Mouse (Mus musculus): ENCODE results near the gene Smyd3. TPM values are rescaled to one million over a fixed set of nuclear protein-coding genes. Genes with fewer than 3 reads are reported as not detected.

The Smyd3 gene
- polyA plus RNA-seq, 1 experiment from 2014 or later, result 11.3 TPM

DNA sequence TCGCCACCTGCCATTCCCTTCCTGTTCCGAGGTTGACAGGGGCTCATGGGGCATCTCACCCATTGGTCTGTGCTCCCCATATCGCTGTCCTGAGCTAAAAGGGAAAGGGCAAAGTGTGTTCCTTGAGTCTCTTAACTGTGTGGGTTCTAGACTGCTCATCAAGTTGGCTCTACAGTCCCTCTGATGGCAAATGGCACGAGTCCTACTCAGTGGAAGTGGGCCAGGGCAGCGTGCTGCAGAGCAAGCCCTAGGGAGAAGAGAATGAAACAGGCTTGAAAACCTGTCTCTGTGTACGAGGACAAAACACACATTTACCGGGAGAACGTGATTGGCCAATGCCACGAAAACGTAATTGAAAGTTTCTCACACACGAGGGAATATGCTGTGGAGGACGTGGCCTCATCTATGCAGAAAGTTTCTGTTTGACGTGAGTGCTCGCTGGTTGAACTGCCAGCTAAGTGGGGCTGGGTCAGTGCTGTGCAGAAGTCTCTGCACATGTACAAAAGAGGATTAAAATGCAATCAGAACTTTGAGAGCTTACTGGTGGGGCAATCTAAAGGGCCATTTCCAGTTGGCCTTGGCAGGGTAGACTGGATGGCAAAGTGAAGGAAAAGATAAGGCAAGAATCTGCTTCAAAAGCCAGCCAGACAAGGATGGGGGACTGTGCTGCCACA lies 476.5 kb downstream of the Smyd3 start:
- Histone ChIP-seq H3K4me1 (ENCODE audit: control insufficient read depth in 2 of 2, insufficient read depth in 2 of 2, low read length in 2 of 2) (peaks cover 26 to 32% of the 10 kb centered on the region in 2 experiments), H3K27me3 (ENCODE audit: control insufficient read depth, insufficient read depth, low read length) (no peaks in the 10 kb centered on the region), H3K9ac (ENCODE audit: low read length) (no peak overlapping the region), H3K27ac (replicated peaks in 1 of 2; ENCODE audit: control insufficient read depth in 1 of 2, insufficient read depth in 1 of 2, low read depth in 2 of 2, low read length in 2 of 2) (peak overlapping the region; percentile 81 to 92), H3K9me3 (ENCODE audit: control insufficient read depth, low read length) (no peaks in the 10 kb centered on the region), H3K4me3 (ENCODE audit: control insufficient read depth in 1 of 2, insufficient read depth in 1 of 2, low read depth in 1 of 2, low read length in 2 of 2) (no peak overlapping the region), H3K4me2 (ENCODE audit: low read length) (0 out of 2 replicates have a peak overlapping the region, but pooled peaks have one; percentile 1), H3K36me3 (ENCODE audit: control insufficient read depth, insufficient read depth, low read length) (no peaks in the 10 kb centered on the region)
- ATAC-seq (ENCODE audit: insufficient number of reproducible peaks, insufficient read depth, low FRiP score, low read depth), result peak; percentile 62
- 56% methylated on average over 14 of the region's 14 CpGs for WGBS

DNA sequence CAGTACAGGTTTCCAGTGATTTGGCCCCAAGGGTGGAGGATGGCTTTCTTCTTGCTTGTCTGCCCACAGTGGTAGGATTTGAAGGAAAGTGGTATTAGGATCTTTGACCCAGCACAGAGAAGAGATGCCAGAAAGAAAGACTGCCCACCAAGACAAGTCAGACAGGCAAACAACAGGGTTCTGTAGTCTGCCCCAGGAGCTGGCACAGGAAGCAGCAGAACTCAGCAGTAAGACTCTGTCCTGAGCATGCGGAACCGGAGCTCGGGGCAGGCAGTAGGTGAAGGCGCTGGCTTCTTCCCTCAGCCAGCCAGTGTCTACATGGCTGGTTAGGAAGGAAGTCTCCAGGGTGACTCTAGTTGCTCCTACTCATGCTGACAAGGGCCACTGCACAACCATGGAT lies 479.0 kb downstream of the Smyd3 start:
- ATAC-seq (ENCODE audit: insufficient number of reproducible peaks, insufficient read depth, low FRiP score, low read depth), result no peak

DNA sequence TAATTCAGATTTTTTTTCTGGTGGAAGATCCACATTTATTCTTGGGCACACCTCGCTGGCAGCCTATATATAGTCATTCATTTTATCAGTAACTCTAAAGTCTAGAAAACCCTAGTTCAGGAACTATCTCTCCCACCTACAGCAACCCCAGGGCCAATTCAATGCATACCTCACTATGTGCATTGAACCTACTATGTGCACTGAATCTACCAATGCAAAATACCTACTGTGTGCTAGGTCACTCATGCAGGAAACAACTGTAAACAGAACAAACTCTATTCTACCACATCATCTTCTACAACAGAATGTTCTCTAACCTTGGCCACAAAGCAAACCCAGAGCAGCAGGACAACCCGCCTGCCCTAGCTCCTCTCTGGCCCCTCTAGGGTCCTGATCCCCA lies 484.9 kb downstream of the Smyd3 start:
- Histone ChIP-seq H3K36me3 (ENCODE audit: control insufficient read depth, insufficient read depth, low read length) (no peaks in the 10 kb centered on the region), H3K9me3 (ENCODE audit: control insufficient read depth, low read length) (no peaks in the 10 kb centered on the region), H3K4me2 (ENCODE audit: low read length) (no peak overlapping the region), H3K9ac (ENCODE audit: low read length) (no peak overlapping the region), H3K4me3 (ENCODE audit: control insufficient read depth in 1 of 2, insufficient read depth in 1 of 2, low read depth in 1 of 2, low read length in 2 of 2) (no peak overlapping the region), H3K27me3 (ENCODE audit: control insufficient read depth, insufficient read depth, low read length) (no peaks in the 10 kb centered on the region), H3K4me1 (ENCODE audit: control insufficient read depth in 2 of 2, insufficient read depth in 2 of 2, low read length in 2 of 2) (peaks cover 4 to 6% of the 10 kb centered on the region in 2 experiments; a peak in 3 of 4 replicates), H3K27ac (replicated peaks in 1 of 2; ENCODE audit: control insufficient read depth in 1 of 2, insufficient read depth in 1 of 2, low read depth in 2 of 2, low read length in 2 of 2) (no peak overlapping the region)
- ATAC-seq (ENCODE audit: insufficient number of reproducible peaks, insufficient read depth, low FRiP score, low read depth), result no peak
- 93% methylated on average over 2 of the region's 2 CpGs for WGBS

More for the DNA sequence above, 479.0 kb downstream of the Smyd3 start:
- Histone ChIP-seq H3K36me3 (ENCODE audit: control insufficient read depth, insufficient read depth, low read length) (no peaks in the 10 kb centered on the region), H3K4me2 (ENCODE audit: low read length) (no peak overlapping the region), H3K27ac (replicated peaks in 1 of 2; ENCODE audit: control insufficient read depth in 1 of 2, insufficient read depth in 1 of 2, low read depth in 2 of 2, low read length in 2 of 2) (no peak overlapping the region), H3K4me1 (ENCODE audit: control insufficient read depth in 2 of 2, insufficient read depth in 2 of 2, low read length in 2 of 2) (peaks cover 23 to 33% of the 10 kb centered on the region in 2 experiments), H3K4me3 (ENCODE audit: control insufficient read depth in 1 of 2, insufficient read depth in 1 of 2, low read depth in 1 of 2, low read length in 2 of 2) (no peak overlapping the region), H3K27me3 (ENCODE audit: control insufficient read depth, insufficient read depth, low read length) (no peaks in the 10 kb centered on the region), H3K9ac (ENCODE audit: low read length) (no peak overlapping the region), H3K9me3 (ENCODE audit: control insufficient read depth, low read length) (no peaks in the 10 kb centered on the region)
- 91% methylated on average over 4 of the region's 4 CpGs for WGBS

DNA sequence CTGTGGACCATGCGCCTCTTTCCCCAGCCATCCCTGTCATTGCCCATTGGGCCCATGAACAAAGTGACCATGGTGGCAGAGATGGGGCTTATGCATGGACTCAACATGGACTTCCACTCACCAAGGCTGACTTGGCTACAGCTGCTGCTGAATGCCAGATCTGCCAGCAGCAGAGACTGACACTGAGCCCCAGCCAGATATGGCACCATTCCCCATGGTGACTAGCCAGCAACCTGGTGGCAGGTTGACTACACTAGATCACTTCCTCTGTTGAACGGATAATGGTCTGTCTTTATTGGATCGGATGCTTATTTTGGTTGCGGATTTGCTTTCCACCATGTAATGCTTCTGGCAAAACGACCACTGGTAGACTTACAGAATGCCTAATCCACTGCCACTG lies 486.3 kb downstream of the Smyd3 start:
- H3K4me3 ChIP-seq (ENCODE audit: control insufficient read depth in 1 of 2, insufficient read depth in 1 of 2, low read depth in 1 of 2, low read length in 2 of 2), result no peak overlapping the region
- no peak overlapping the region for H3K4me2 ChIP-seq (ENCODE audit: low read length)
- peaks cover 6 to 8% of the 10 kb centered on the region in 2 experiments; a peak in 3 of 4 replicates for H3K4me1 ChIP-seq (ENCODE audit: control insufficient read depth in 2 of 2, insufficient read depth in 2 of 2, low read length in 2 of 2)
- no peak overlapping the region for H3K27ac ChIP-seq (replicated peaks in 1 of 2; ENCODE audit: control insufficient read depth in 1 of 2, insufficient read depth in 1 of 2, low read depth in 2 of 2, low read length in 2 of 2)
- no peaks in the 10 kb centered on the region for H3K9me3 ChIP-seq (ENCODE audit: control insufficient read depth, low read length)
- no peak for ATAC-seq (ENCODE audit: insufficient number of reproducible peaks, insufficient read depth, low FRiP score, low read depth)
- H3K9ac ChIP-seq (ENCODE audit: low read length), result no peak overlapping the region
- WGBS, result 90% methylated on average over 5 of the region's 5 CpGs
- H3K36me3 ChIP-seq (ENCODE audit: control insufficient read depth, insufficient read depth, low read length), result no peaks in the 10 kb centered on the region
- no peaks in the 10 kb centered on the region for H3K27me3 ChIP-seq (ENCODE audit: control insufficient read depth, insufficient read depth, low read length)

DNA sequence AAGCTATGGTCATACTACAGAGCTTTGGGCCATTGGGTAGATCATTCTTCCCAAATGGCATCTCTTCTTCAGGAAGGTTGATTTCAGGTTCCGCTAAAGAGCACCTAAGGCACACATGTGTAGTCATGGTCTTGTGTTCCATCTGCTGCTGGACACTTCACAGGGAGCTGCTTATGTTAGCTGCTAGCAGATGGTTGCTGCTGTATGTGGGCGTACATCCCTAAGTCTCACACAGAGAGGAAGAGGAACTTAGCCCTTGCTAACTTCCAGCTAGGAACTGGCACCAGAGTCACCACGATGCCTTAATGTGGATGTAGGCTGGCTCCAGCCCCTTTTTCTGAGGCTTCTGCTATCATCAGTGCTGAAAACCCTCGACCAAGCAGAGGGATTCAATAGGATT lies 491.2 kb downstream of the Smyd3 start:
- H3K4me1 ChIP-seq (ENCODE audit: control insufficient read depth in 2 of 2, insufficient read depth in 2 of 2, low read length in 2 of 2), result peaks cover 8 to 15% of the 10 kb centered on the region in 2 experiments
- no peaks in the 10 kb centered on the region for H3K9me3 ChIP-seq (ENCODE audit: control insufficient read depth, low read length)
- 86% methylated on average over 4 of the region's 4 CpGs for WGBS
- H3K27me3 ChIP-seq (ENCODE audit: control insufficient read depth, insufficient read depth, low read length), result no peaks in the 10 kb centered on the region
- H3K4me2 ChIP-seq (ENCODE audit: low read length), result no peak overlapping the region
- H3K36me3 ChIP-seq (ENCODE audit: control insufficient read depth, insufficient read depth, low read length), result no peaks in the 10 kb centered on the region
- no peak for ATAC-seq (ENCODE audit: insufficient number of reproducible peaks, insufficient read depth, low FRiP score, low read depth)
- H3K4me3 ChIP-seq (ENCODE audit: control insufficient read depth in 1 of 2, insufficient read depth in 1 of 2, low read depth in 1 of 2, low read length in 2 of 2), result no peak overlapping the region
- H3K9ac ChIP-seq (ENCODE audit: low read length), result no peak overlapping the region
- H3K27ac ChIP-seq (replicated peaks in 1 of 2; ENCODE audit: control insufficient read depth in 1 of 2, insufficient read depth in 1 of 2, low read depth in 2 of 2, low read length in 2 of 2), result no peak overlapping the region

DNA sequence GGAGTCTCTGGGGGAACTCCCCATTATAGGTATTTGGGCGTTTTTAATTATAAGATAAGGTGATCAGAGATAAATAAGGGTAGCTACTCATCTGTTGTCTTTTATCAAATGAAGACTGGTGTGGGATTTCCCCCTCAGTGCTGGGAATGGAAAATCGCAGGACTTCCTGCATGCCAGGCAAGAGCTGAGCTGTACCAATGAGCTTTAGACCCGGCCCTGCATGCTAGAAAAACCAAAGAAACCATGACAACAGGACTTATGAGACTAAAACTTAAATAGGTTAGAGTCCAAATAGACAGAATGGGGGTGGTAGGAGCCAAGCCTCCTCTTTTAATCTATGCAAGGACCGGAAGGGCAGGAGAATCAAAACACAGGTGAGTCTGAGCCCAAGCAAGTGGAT lies 492.7 kb downstream of the Smyd3 start:
- Histone ChIP-seq H3K36me3 (ENCODE audit: control insufficient read depth, insufficient read depth, low read length) (no peaks in the 10 kb centered on the region), H3K9ac (ENCODE audit: low read length) (no peak overlapping the region), H3K9me3 (ENCODE audit: control insufficient read depth, low read length) (no peaks in the 10 kb centered on the region), H3K4me1 (ENCODE audit: control insufficient read depth in 2 of 2, insufficient read depth in 2 of 2, low read length in 2 of 2) (peaks cover 8 to 15% of the 10 kb centered on the region in 2 experiments), H3K4me2 (ENCODE audit: low read length) (no peak overlapping the region), H3K27ac (replicated peaks in 1 of 2; ENCODE audit: control insufficient read depth in 1 of 2, insufficient read depth in 1 of 2, low read depth in 2 of 2, low read length in 2 of 2) (no peak overlapping the region), H3K4me3 (ENCODE audit: control insufficient read depth in 1 of 2, insufficient read depth in 1 of 2, low read depth in 1 of 2, low read length in 2 of 2) (no peak overlapping the region), H3K27me3 (ENCODE audit: control insufficient read depth, insufficient read depth, low read length) (no peaks in the 10 kb centered on the region)
- 77% methylated on average over 4 of the region's 4 CpGs for WGBS
- ATAC-seq (ENCODE audit: insufficient number of reproducible peaks, insufficient read depth, low FRiP score, low read depth), result no peak

DNA sequence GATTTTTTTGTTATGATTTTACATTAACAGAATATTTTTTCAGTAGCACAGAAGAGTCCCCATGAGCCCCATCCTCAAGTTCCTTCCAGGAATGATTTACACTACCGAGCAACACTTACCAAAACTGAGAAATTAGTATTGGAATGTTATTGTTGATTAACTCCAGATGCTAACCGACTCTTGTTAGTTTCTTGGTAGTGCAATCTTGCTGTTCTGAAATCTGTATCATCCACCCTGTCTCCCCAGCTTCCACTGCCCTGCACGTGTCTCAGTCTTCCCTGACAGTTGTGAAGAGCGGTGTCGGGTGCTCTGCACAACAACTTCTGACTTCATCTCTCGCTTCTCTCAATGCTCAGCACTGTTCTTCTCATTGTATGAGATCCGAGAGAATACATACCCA lies 494.4 kb downstream of the Smyd3 start:
- ATAC-seq (ENCODE audit: insufficient number of reproducible peaks, insufficient read depth, low FRiP score, low read depth), result no peak
- 81% methylated on average over 7 of the region's 7 CpGs for WGBS

DNA sequence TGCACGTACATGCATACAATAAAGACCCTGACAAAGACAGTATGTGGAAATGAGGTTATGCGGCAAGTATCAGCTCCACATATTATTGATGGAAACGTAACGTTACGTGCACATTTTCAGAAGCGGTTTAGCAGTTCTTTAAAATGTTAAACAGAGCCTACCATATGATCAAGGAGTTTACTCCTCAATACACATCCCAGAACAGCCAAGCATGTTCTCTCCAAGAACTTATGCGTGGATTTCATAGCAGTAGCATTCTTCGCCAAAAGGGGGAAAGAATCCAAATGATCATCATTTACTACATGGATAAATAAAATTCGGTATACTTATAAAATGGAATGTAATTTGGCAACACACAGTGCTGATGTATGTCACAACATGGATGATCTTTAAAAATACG lies 500.4 kb downstream of the Smyd3 start:
- 93% methylated on average over 10 of the region's 10 CpGs for WGBS
- H3K27ac ChIP-seq (replicated peaks in 1 of 2; ENCODE audit: control insufficient read depth in 1 of 2, insufficient read depth in 1 of 2, low read depth in 2 of 2, low read length in 2 of 2), result no peak overlapping the region
- no peak overlapping the region for H3K4me2 ChIP-seq (ENCODE audit: low read length)
- no peak for ATAC-seq (ENCODE audit: insufficient number of reproducible peaks, insufficient read depth, low FRiP score, low read depth)
- no peaks in the 10 kb centered on the region for H3K36me3 ChIP-seq (ENCODE audit: control insufficient read depth, insufficient read depth, low read length)
- H3K9ac ChIP-seq (ENCODE audit: low read length), result no peak overlapping the region
- H3K4me1 ChIP-seq (ENCODE audit: control insufficient read depth in 2 of 2, insufficient read depth in 2 of 2, low read length in 2 of 2), result peaks cover 6 to 12% of the 10 kb centered on the region in 2 experiments
- no peaks in the 10 kb centered on the region for H3K9me3 ChIP-seq (ENCODE audit: control insufficient read depth, low read length)
- H3K4me3 ChIP-seq (ENCODE audit: control insufficient read depth in 1 of 2, insufficient read depth in 1 of 2, low read depth in 1 of 2, low read length in 2 of 2), result no peak overlapping the region
- no peaks in the 10 kb centered on the region for H3K27me3 ChIP-seq (ENCODE audit: control insufficient read depth, insufficient read depth, low read length)

More for the DNA sequence above, 494.4 kb downstream of the Smyd3 start:
- Histone ChIP-seq H3K27me3 (ENCODE audit: control insufficient read depth, insufficient read depth, low read length) (no peaks in the 10 kb centered on the region), H3K4me3 (ENCODE audit: control insufficient read depth in 1 of 2, insufficient read depth in 1 of 2, low read depth in 1 of 2, low read length in 2 of 2) (no peak overlapping the region), H3K4me2 (ENCODE audit: low read length) (no peak overlapping the region), H3K4me1 (ENCODE audit: control insufficient read depth in 2 of 2, insufficient read depth in 2 of 2, low read length in 2 of 2) (peaks cover 8 to 15% of the 10 kb centered on the region in 2 experiments), H3K9me3 (ENCODE audit: control insufficient read depth, low read length) (no peaks in the 10 kb centered on the region), H3K9ac (ENCODE audit: low read length) (no peak overlapping the region), H3K27ac (replicated peaks in 1 of 2; ENCODE audit: control insufficient read depth in 1 of 2, insufficient read depth in 1 of 2, low read depth in 2 of 2, low read length in 2 of 2) (no peak overlapping the region), H3K36me3 (ENCODE audit: control insufficient read depth, insufficient read depth, low read length) (no peaks in the 10 kb centered on the region)

Data from heart, embryonic 14.5 days (tissue).